Mouse (Mus musculus) limb, embryonic 10.5 days (tissue): ENCODE measurements around the gene Tmem130. TPM values are rescaled to one million over a fixed set of nuclear protein-coding genes. Genes with fewer than 3 reads are reported as not detected.

Experiments
- DNase-seq: peaks from one replicate; pipeline ENCODE4 v3.0.0-alpha.2; 2017; ENCODE audit warnings: low spot score
- H3K27ac ChIP-seq: fragments of 300-500 bp; sonication (generic); 2 replicates; pipeline ENCODE4 v1.5.1; 2016; ENCODE audit warnings: mild to moderate bottlenecking
- H3K27me3 ChIP-seq: fragments of 300-500 bp; sonication (generic); 2 replicates; pipeline ENCODE4 v1.6.1; 2016; ENCODE audit warnings: low read depth, mild to moderate bottlenecking; ENCODE audit not compliant: poor library complexity, severe bottlenecking
- H3K36me3 ChIP-seq: fragments of 300-500 bp; sonication (generic); 2 replicates; pipeline ENCODE4 v1.6.1; 2016; ENCODE audit warnings: mild to moderate bottlenecking, moderate library complexity
- H3K4me1 ChIP-seq: fragments of 300-500 bp; sonication (generic); 2 replicates; pipeline ENCODE4 v1.6.1; 2016
- H3K4me3 ChIP-seq: fragments of 300-500 bp; sonication (generic); 2 replicates; pipeline ENCODE4 v1.5.1; 2016; ENCODE audit warnings: mild to moderate bottlenecking, moderate library complexity
- H3K9me3 ChIP-seq: fragments of 300-500 bp; sonication (generic); replicated peaks from 2 replicates; pipeline ENCODE4 v1.6.1; 2016; ENCODE audit warnings: mild to moderate bottlenecking
- WGBS: fragments of 180-500 bp; shearing (Covaris S2); methylation state at CpG from one replicate; pipeline ENCODE4 v1.1.7; 2016; 5-methylcytosine and 5-hydroxymethylcytosine counted together
- polyA plus RNA-seq: library from polyadenylated mRNA; unstranded; fragments of >200 nt; fragmentation: Nextera tagmentation; extraction: Ambion mirVana; gene quantifications from 2 replicates; pipeline ENCODE4 v1.2.1, GENCODE M21; 2016

Gene Tmem130
- polyA plus RNA-seq, 1 experiment from 2014 or later: 0.11 TPM

DNA sequence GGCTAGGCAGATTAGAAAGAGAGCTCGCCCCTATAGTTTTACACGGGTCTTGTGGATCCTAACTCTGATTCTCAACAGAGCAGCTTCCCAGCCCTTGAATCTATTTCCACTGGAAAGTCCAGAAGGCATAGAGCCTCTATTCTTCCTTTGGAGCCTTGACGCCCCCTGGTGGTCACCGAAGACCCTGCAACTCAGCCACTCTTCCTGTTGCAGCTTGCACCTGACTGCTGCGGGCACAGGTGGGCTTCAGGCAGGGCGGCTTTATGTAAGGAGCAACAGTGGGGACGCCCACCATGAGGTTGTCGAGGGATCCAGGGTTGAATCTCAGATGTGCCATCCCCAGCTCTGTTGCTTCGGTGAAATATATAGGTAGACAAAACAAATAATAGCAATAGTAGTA lies 34.5 kb downstream of the Tmem130 start:
- Histone ChIP-seq H3K4me1 (0 out of 2 replicates have a peak, but pooled peaks cover under 1% of the 10 kb centered on the region), H3K27me3 (peaks cover 10% of the 10 kb centered on the region; the same call in 1 of the 2 replicates), H3K36me3 (no peaks in the 10 kb centered on the region), H3K4me3 (no peak overlapping the region), H3K27ac (no peak overlapping the region), H3K9me3 (no peaks in the 10 kb centered on the region)
- WGBS: 9% methylated on average over 9 of the region's 9 CpGs
- peak; percentile 87 for DNase-seq

DNA sequence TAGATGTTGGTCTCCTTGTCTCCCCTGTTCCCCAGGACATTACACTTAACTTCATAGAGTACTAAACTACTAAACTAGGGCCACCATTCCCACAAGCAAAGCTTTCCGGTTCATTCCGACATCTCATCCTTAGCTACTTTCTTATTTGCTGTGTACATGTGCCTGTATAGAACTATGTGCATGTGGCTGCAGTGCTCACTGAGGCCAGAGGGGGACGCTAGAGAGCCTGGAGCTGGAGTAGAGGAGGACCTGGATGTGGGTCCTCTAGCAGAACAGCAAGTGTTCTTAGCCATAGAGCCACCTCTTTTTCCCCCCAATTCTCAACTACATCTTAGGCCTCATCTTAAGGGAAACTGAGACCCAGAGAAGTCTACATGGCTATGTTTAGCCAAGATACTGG lies 36.1 kb downstream of the Tmem130 start:
- Histone ChIP-seq H3K4me3 (no peak overlapping the region), H3K27ac (no peak overlapping the region), H3K4me1 (no peaks in the 10 kb centered on the region), H3K9me3 (no peaks in the 10 kb centered on the region), H3K27me3 (peaks cover 10% of the 10 kb centered on the region; the same call in 1 of the 2 replicates), H3K36me3 (no peaks in the 10 kb centered on the region)
- no peak for DNase-seq
- 86% methylated on average over 3 of the region's 3 CpGs for WGBS

DNA sequence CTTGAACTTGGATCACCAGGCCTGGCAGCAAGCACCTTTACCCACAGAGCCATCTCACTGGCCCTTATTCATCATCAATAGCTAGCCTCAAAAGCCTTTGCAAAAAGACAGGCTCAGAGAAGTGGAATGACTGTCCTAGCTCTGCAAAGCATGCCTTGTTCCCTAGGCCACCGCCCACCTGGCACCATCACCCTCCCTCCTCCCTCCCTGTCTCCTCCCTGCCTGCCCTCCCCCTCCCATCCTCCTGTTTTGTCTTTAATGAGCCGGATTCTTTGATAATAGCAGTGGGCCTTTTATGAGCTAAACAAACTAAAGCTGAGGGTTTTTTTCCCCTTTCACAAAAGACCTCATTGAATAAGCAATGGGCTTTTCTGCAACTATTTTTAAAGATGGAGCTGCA lies 36.7 kb downstream of the Tmem130 start:
- no peak for DNase-seq
- WGBS: 43% methylated on average over 2 of the region's 2 CpGs

DNA sequence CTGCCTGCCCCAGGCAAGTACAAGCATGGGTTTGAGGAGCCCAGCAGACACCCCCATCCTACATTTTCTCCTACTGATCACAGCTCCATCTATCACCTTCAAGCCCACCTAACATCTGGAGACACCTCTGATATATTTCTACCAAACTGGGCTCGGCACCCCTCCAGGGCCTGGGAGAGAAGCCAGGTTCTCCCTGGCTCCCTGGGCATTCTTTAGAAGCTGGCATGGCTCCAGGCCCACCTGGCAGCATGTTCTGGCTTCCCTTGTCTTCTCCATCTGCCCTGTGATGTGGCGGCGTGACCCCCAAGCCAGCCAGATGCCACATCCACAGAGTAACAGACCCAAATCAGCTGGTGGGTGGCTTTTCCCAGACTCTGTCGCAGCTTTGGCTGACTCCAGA lies 41.3 kb downstream of the Tmem130 start:
- no peak overlapping the region for H3K27ac ChIP-seq
- H3K4me3 ChIP-seq: no peak overlapping the region
- 82% methylated on average over 4 of the region's 4 CpGs for WGBS
- 0 out of 2 replicates have a peak, but pooled peaks cover 2% of the 10 kb centered on the region for H3K4me1 ChIP-seq
- no peak for DNase-seq
- no peaks in the 10 kb centered on the region for H3K9me3 ChIP-seq
- H3K36me3 ChIP-seq: no peaks in the 10 kb centered on the region
- no peaks in the 10 kb centered on the region for H3K27me3 ChIP-seq

More for the DNA sequence above, 36.7 kb downstream of the Tmem130 start:
- Histone ChIP-seq H3K4me3 (no peak overlapping the region), H3K27ac (no peak overlapping the region), H3K9me3 (no peaks in the 10 kb centered on the region), H3K36me3 (no peaks in the 10 kb centered on the region), H3K4me1 (0 out of 2 replicates have a peak, but pooled peaks cover 2% of the 10 kb centered on the region), H3K27me3 (peaks cover 10% of the 10 kb centered on the region; the same call in 1 of the 2 replicates)

DNA sequence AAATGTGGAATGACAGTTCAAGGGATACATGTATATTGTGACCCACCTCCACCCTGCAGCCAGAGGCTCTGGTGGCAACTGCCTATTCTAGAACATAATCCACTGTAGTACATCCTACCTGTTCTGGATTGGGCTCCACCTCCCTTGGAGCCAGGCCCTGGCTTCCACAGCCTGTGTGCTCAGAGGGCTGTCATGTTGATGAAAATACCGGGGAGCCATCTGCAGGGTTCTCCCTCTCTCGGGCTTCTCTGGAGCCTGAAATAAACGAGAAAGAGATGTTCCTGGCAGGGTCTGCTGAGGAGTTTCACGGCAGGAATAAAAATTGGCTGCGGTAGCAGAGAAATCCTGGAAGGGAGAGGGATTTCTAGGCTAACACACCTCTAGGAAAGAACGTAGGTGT lies 41.8 kb downstream of the Tmem130 start:
- no peaks in the 10 kb centered on the region for H3K36me3 ChIP-seq
- H3K27me3 ChIP-seq: no peaks in the 10 kb centered on the region
- no peak overlapping the region for H3K27ac ChIP-seq
- no peak for DNase-seq
- 77% methylated on average over 6 of the region's 6 CpGs for WGBS
- H3K4me3 ChIP-seq: no peak overlapping the region
- no peaks in the 10 kb centered on the region for H3K9me3 ChIP-seq
- 0 out of 2 replicates have a peak, but pooled peaks cover 2% of the 10 kb centered on the region for H3K4me1 ChIP-seq

DNA sequence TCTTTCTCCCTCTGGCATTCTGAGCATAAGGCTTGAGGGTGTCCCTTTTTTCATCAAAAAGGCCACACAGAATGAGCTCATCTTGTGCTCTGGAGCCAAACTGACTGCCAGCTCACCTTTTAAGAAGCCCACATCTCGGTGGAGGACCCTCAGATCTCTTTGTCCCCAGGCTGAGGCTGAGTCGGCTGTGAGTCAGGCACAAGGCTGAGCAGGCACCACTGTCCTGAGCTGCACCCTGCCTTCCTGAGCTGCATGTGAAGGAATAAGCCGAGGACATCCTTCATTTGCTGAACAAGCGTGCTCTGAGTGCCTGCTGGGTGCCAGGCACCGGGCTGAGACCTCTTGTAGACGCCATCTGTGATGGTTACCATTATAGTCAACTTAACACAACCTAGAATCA lies 44.4 kb downstream of the Tmem130 start:
- Histone ChIP-seq H3K9me3 (no peaks in the 10 kb centered on the region), H3K4me3 (no peak overlapping the region), H3K27ac (no peak overlapping the region), H3K4me1 (peaks cover 9% of the 10 kb centered on the region), H3K36me3 (no peaks in the 10 kb centered on the region), H3K27me3 (no peaks in the 10 kb centered on the region)
- 77% methylated on average over 6 of the region's 6 CpGs for WGBS
- DNase-seq: no peak

DNA sequence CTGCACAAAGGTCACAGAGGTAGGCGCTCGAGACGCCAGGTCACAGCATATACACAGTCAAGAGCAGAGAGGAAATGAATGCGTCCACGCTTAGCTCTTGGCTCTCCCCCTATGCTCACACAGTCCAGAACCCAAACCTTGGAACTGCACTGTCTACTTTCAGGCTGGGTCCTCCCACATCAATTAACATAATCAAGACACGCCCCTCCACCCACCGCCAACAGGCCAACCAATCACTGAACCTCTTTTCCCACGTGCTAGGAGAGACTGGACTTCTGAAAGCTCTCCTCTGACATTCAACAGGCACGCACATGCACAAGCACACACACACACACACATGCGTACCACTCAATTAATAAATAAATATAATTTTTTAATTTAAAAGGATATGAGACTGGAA lies 48.2 kb downstream of the Tmem130 start:
- no peaks in the 10 kb centered on the region for H3K36me3 ChIP-seq
- H3K27me3 ChIP-seq: no peaks in the 10 kb centered on the region
- WGBS: 84% methylated on average over 10 of the region's 10 CpGs
- no peak overlapping the region for H3K27ac ChIP-seq
- H3K4me1 ChIP-seq: peaks cover 7% of the 10 kb centered on the region
- no peak overlapping the region for H3K4me3 ChIP-seq
- no peak for DNase-seq
- H3K9me3 ChIP-seq: no peaks in the 10 kb centered on the region

DNA sequence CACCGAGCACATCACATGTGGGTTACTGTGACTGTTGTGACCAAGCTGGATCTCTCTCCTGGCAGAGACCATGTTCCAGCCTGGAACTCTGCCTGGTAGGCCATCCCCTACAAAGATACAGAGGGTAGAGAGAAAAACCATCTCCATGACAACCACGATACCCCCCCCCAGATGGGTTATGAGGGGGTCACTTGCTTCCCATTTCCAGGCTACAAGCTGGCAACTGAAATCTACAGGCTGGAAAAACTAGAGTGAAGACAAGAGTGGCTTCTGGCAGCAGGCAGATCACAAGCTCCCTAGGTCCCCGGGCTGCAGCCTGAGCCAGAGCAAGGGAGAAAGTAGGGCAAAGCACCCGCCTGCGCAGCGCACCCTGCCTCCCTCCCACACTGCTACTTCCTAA lies 54.0 kb downstream of the Tmem130 start:
- Histone ChIP-seq H3K4me3 (no peak overlapping the region), H3K27ac (no peak overlapping the region), H3K4me1 (peaks cover 11% of the 10 kb centered on the region), H3K36me3 (no peaks in the 10 kb centered on the region), H3K27me3 (no peaks in the 10 kb centered on the region), H3K9me3 (no peaks in the 10 kb centered on the region)
- DNase-seq: no peak
- 95% methylated on average over 6 of the region's 6 CpGs for WGBS

DNA sequence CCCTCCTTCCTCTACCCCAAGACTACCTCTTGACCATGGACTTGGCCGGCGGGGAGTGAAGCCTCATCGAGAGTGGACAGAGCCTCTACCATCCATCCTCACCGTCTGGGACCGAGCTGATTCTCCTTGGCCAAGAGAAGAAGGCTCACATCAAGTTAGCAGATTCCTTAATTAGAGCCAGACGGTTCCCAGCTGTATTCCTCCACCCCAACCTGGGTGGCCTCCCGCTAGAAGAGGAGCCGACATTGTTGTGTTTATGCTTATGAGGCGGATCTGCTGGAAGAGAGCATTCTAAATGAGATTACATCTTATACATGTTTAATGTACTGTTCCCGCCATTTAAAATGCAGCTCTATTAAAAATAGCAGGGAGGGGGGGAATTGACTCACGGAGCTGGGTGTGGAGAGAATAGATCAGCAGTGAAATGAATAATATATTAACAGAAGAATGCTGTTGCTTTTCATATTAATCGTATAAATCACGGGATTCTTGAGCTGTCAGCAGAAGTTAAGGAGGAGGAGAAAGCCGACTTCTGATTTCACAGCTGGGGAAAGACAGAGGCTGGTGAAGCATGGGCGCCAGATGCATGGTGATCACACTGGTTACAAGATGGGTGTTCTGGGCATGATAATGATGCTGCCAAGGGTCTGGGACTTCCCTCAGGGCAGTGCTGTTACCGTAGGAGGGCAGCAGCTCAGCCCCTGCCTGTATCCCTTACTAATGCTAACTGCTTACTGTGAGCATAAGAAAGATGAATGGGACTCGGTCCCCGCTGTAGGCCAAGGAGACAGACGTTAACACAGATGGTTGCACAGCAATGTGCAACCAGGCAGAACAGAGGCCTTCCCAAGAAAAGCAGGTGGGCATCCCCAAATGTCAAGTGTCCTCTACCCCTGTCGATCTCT lies 57.9 kb downstream of the Tmem130 start:
- no peaks in the 10 kb centered on the region for H3K36me3 ChIP-seq
- H3K27ac ChIP-seq: no peak overlapping the region
- no peak for DNase-seq
- no peaks in the 10 kb centered on the region for H3K9me3 ChIP-seq
- no peaks in the 10 kb centered on the region for H3K27me3 ChIP-seq
- peaks cover 8% of the 10 kb centered on the region; the same call in 1 of the 2 replicates for H3K4me1 ChIP-seq
- 72% methylated on average over 20 of the region's 20 CpGs for WGBS
- no peak overlapping the region for H3K4me3 ChIP-seq

DNA sequence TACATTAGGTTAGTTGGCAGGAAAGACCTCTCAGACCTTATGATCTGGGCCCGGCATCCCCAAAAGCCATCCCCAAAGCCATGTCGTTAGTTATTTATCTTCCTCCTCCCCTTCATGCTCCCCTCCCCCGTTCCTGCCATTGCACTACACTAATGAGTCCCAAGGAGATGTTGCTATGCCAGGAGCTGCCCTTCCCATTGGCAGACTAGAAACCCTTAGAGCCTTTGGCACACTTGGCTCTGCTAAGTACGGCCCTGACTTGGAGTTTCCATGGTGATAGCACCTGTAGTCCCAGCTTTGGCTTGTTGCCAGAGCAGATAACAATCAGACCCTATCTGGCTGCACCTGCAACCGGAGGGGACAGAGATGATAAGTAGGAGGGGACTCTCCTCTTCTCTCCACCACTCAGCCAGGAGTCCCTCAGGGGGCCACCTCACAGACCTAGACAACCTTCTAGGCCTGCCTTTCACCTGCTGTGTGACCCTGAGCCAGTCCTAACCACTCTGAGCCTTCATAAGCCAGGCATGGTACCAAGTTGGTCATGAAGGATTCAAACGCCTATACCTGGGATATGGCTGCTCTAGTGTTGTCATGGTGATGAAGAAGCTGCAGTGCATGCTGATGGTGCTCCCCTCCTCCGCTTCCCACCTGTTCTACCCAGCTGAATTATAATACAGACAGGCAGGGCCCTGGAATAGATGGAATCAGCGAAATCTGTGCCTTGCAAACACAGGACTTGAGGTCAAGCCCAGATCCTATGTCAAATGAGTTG lies 66.1 kb downstream of the Tmem130 start:
- Histone ChIP-seq H3K4me3 (no peak overlapping the region), H3K9me3 (no peaks in the 10 kb centered on the region), H3K27me3 (no peaks in the 10 kb centered on the region), H3K27ac (no peak overlapping the region), H3K36me3 (no peaks in the 10 kb centered on the region), H3K4me1 (peaks cover 3% of the 10 kb centered on the region; the same call in 1 of the 2 replicates)
- WGBS: 81% methylated on average over 8 of the region's 8 CpGs
- no peak for DNase-seq

DNA sequence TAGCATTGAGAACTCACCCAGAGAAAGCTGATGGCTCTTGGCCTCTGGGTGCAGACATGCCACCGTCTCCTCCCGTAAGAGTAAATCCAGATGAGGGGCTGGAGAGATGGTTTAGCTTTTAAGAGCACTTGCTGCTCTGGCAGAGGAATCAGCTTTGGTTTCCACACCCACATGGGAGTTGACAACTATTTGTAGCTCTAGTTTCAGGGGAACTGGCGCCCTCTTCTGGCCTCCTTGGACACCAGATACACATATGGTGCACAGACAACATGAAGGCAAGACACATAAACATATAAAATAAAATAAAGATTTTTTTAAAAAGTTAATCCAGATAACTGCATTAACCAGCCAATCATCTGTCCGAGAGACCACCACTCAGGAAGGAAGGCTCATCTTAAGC lies 67.5 kb downstream of the Tmem130 start:
- H3K4me3 ChIP-seq: no peak overlapping the region
- H3K27me3 ChIP-seq: no peaks in the 10 kb centered on the region
- no peak overlapping the region for H3K27ac ChIP-seq
- no peaks in the 10 kb centered on the region for H3K36me3 ChIP-seq
- no peaks in the 10 kb centered on the region for H3K9me3 ChIP-seq
- H3K4me1 ChIP-seq: peaks cover 3% of the 10 kb centered on the region; the same call in 1 of the 2 replicates
- WGBS: 72% methylated on average over 4 of the region's 4 CpGs
- DNase-seq: no peak

DNA sequence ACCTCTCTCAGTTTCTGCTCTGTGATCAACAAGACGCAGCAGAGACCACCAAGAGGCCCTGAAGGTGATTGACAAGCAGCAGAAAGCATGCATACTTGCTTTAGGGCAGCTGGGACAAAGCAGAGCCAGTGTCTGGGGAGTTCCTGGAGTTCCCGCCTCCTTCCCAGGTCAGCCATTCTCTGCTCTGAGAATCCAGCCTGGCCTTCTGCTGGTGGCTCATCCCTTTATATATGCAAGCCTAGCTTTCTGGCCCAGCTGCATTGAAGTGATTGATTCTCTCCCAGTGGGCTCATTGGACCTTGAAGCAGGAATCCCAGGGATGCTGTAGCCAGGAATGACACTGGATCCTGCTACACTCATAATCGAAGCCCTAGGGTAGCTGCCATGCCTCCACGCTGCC lies 70.2 kb downstream of the Tmem130 start:
- Histone ChIP-seq H3K27ac (no peak overlapping the region), H3K4me3 (no peak overlapping the region), H3K9me3 (no peaks in the 10 kb centered on the region), H3K4me1 (peaks cover 3% of the 10 kb centered on the region; the same call in 1 of the 2 replicates), H3K27me3 (no peaks in the 10 kb centered on the region), H3K36me3 (no peaks in the 10 kb centered on the region)
- DNase-seq: no peak
- WGBS: 81% methylated on average over 4 of the region's 4 CpGs

DNA sequence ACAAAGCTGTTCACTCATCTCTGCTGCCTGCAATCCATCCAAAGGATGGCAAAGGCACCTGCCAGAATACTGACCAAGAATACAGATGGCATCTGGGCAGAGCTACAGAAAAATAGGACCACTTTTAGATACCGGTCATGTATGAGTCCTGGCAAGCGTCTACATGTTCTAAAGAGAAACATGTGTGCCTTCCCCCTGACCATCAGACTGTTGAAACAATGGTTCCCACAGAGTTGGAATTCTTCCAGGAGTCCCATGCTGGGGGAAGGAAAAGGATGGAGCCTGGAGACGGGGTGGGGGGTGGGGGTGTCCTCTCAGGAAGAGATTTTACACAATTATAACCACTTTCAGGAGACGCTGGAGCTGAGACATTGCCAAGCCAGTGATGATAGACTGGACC lies 73.2 kb downstream of the Tmem130 start:
- H3K4me1 ChIP-seq: peaks cover 3% of the 10 kb centered on the region; the same call in 1 of the 2 replicates
- no peak overlapping the region for H3K27ac ChIP-seq
- no peaks in the 10 kb centered on the region for H3K36me3 ChIP-seq
- H3K27me3 ChIP-seq: no peaks in the 10 kb centered on the region
- no peaks in the 10 kb centered on the region for H3K9me3 ChIP-seq
- DNase-seq: no peak
- H3K4me3 ChIP-seq: no peak overlapping the region
- WGBS: 82% methylated on average over 4 of the region's 4 CpGs
